Mouse (Mus musculus) ES-E14 (cell line): ENCODE results near the gene Mycbp.

Source experiments
- CHD2 ChIP-seq: IDR thresholded peaks from 2 replicates; pipeline ENCODE4 v1.6.1; 2014; ENCODE audit warnings: mild to moderate bottlenecking, low read depth, low read length, inconsistent platforms
- HCFC1 ChIP-seq: IDR thresholded peaks from 2 replicates; pipeline ENCODE4 v1.6.1; 2012; ENCODE audit warnings: low read length, inconsistent platforms, borderline replicate concordance; ENCODE audit not compliant: insufficient read depth
- MAFK ChIP-seq: IDR thresholded peaks from 2 replicates; pipeline ENCODE4 v1.6.1; 2014; ENCODE audit warnings: mild to moderate bottlenecking, low read depth, low read length, inconsistent platforms; ENCODE audit not compliant: insufficient read depth
- ZC3H11A ChIP-seq: IDR thresholded peaks from 2 replicates; pipeline ENCODE4 v1.6.1; 2012; ENCODE audit warnings: low read depth, mild to moderate bottlenecking, inconsistent platforms, low read length, borderline replicate concordance

DNA sequence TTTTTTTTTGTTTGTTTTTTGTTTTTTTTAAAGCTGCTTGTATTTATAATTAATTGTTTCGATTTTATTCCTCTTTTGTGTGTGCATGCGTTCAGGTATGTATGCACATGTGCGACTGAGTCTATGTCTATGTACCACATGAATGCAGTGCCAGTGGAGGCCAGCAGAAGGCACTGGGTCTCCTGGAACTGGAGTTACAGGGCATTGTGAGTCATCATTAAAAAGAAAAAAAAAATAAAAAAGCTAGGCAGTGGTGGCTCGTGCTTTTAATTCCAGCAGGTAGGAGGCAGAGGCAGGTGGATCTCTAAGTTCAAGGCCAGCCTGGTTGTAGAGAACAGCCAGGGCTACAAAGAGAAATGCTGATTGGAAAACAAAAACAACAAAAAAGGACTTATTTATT, 25.4 kb downstream of the Mycbp start:
- TF ChIP-seq ZC3H11A, result no peak
- no peak for TF ChIP-seq MAFK
- no peak for TF ChIP-seq HCFC1
- no peak for TF ChIP-seq CHD2
